Mouse (Mus musculus): ENCODE data around the gene Dlec1.

DNA sequence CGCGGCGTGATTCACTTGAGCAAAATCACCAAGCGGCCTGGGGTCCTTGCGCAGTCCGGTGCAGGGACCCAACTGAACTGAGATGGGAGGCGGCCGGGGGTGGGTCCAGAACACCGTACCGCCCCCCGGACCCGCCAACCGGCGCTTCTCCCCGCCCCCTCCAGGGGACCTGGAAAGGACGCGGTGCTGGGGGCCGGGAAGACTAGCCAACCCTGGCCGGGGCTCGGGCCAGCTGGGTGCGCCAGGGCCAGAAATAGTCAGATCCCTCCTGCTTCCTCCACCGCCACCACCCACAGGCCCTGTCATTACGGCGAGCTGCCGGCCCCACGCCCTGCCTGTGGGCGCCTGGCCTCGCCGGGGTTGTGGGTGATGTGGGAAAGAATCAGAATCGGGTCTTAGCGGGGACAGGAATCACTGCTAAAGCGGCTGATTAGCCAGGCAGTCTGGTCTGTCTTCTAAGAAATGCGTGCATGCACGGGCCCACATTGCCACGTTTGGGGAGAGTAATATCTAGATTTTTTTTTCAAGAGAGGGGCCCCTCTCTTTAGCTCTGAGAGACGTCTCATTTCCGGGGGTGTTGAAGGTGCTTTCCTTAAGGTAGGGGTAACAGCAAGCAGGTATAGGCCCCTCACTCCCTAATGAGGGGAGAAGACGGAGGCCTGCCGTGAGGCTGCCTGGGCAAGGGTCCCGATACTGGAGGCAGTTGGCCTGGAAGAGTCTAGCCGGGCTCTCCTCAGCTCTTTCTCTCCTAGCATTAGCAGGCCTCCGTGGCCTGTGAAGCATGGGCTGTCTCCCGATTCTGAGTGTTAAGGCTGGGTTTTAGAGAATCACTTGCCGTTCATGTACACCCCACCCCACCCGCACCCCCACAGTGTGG is 8.6 kb upstream of the Dlec1 start, which contains the start of gene Plcd1:
- TF ChIP-seq CTCF (IDR thresholded peaks at IDR 0.05; ENCODE audit: extremely low read depth, insufficient read depth, low read length) (no peak), POLR2A (IDR thresholded peaks at IDR 0.05; ENCODE audit: extremely low read depth, insufficient read depth, low read length) (0 out of 2 replicates have a peak, but pooled peaks have one; percentile 22)
